Mouse (Mus musculus) layer of hippocampus, adult 11-12 months (tissue): ENCODE measurements at regions not wholly inside any gene's neighbourhood (a gene's known extent, or its start where the extent isn't known, plus 50 kb on each side); places are given as distances from the start of the nearest gene placed in this dataset.

Experiments
- DNase-seq: peaks from one replicate; pipeline ENCODE4 v3.0.0; 2022; ENCODE audit warnings: low spot score

GRCm38 (mm10) chr8:34562278-34562677, 450.7 kb upstream of the Gm10131 start:
- DNase-seq = no peak

- DNase-seq = no peak
These were observed 438.2 kb upstream of the Gm10131 start for GRCm38 (mm10) chr8:34549786-34550185.

- DNase-seq = no peak
These were observed 435.3 kb upstream of the Gm10131 start for GRCm38 (mm10) chr8:34546815-34547214.

- DNase-seq = no peak
These were observed 431.0 kb upstream of the Gm10131 start for GRCm38 (mm10) chr8:34542361-34543038.

GRCm38 (mm10) chr8:34539232-34539631, 427.7 kb upstream of the Gm10131 start:
- no peak for DNase-seq

GRCm38 (mm10) chr8:34535434-34535833, 423.9 kb upstream of the Gm10131 start:
- no peak for DNase-seq

- no peak for DNase-seq
These were observed 421.9 kb upstream of the Gm10131 start for GRCm38 (mm10) chr8:34533421-34533820.

GRCm38 (mm10) chr8:34530896-34531679, 419.6 kb upstream of the Gm10131 start:
- no peak for DNase-seq

- no peak for DNase-seq
These were observed 418.5 kb upstream of the Gm10131 start for GRCm38 (mm10) chr8:34530046-34530445.

- no peak for DNase-seq
These were observed 417.9 kb upstream of the Gm10131 start for GRCm38 (mm10) chr8:34529452-34529851.

GRCm38 (mm10) chr8:34528213-34528612, 416.7 kb upstream of the Gm10131 start:
- DNase-seq = no peak

GRCm38 (mm10) chr8:34525231-34525630, 413.7 kb upstream of the Gm10131 start:
- no peak for DNase-seq

GRCm38 (mm10) chr8:34523849-34524248, 412.3 kb upstream of the Gm10131 start:
- DNase-seq = no peak

- no peak for DNase-seq
These were observed 409.8 kb upstream of the Gm10131 start for GRCm38 (mm10) chr8:34521316-34521715.

GRCm38 (mm10) chr8:34520664-34521063, 409.1 kb upstream of the Gm10131 start:
- DNase-seq = no peak

- no peak for DNase-seq
These were observed 402.0 kb upstream of the Gm10131 start for GRCm38 (mm10) chr8:34513459-34514090.

- DNase-seq = no peak
These were observed 394.5 kb upstream of the Gm10131 start for GRCm38 (mm10) chr8:34505829-34506555.

GRCm38 (mm10) chr8:34505102-34505501, 393.6 kb upstream of the Gm10131 start:
- DNase-seq = no peak

- no peak for DNase-seq
These were observed 391.1 kb upstream of the Gm10131 start for GRCm38 (mm10) chr8:34502606-34503162.

- no peak for DNase-seq
These were observed 387.7 kb upstream of the Gm10131 start for GRCm38 (mm10) chr8:34499196-34499595.

GRCm38 (mm10) chr8:34496751-34497150, 385.2 kb upstream of the Gm10131 start:
- no peak for DNase-seq

GRCm38 (mm10) chr8:34495974-34496373, 384.4 kb upstream of the Gm10131 start:
- DNase-seq = no peak
